Mouse (Mus musculus): Measurements from ENCODE around the gene Pitpnc1. TPM values are rescaled to one million over a fixed set of nuclear protein-coding genes. Genes with fewer than 3 reads are reported as not detected.

Gene Pitpnc1
- total and polyA plus RNA-seq, 2 experiments, result 3.5 to 9.4 TPM

DNA sequence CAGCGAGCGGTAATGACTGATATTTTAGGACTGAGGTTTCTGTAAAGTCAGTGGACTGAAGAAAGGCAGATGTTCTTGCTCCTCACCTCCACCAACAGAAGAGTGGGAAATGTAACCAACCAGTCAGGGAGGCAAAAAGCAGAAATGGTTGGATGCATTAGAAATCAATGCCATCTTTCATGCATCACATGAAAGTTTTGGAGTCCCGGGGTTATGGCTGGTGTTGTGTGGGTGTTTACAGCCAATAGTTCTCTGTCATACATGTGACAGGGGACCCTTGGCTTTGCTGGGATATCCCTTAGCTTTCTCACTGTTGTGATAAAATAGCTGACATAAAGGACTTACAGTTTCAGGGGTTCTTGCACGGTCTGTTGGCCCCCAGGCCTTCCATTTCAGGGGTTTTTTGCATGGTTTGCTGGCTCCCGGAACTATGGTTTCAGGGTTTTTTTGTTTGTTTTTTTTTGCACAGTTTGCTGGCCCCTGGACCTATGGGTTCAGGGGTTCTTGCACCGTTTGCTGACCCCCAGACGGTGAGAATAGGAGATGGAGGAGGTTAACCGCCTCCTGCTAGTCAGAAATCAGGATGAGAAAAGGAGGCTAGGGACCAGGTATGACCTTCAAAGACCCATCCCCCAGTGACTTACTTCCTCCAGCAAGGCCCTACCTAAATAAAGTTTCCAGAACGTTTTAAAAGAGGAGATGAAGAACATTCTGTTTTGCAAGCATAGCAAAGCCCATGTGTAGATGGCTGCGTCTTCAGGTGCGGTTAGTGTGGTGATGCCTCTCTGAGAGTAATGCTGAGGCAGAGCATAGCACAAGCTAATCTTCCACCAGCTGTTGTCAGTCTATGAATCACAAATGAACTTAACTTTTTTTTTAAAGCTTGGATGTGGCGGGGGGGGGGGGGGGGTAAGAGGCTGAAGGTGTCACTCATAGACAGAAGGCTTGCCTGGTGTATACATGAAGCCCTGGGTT, 27.1 kb downstream of the Pitpnc1 start:
- peaks cover 2% of the 10 kb centered on the region; the same call in 1 of the 2 replicates for H3K4me1 ChIP-seq (ENCODE audit: control insufficient read depth, insufficient read depth, low read length)
- WGBS, result 82% methylated on average over 12 of the region's 12 CpGs

DNA sequence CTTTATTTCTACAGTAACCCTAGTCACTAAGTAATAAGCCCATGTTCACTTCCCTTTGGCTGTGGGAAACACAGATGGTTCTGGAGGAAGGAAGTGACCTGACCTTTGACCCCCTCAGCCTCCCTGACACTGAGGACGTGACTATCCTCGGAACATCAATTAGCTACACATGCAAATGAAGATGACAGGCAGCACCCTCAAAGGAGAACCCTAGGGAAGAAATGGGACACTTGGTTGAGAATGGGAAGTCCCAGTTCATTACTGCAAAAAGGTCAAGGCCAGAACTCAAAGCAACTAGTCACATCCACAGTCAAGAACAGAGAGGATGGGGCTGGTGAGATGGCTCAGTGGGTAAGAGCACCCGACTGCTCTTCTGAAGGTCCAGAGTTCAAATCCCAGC, 29.4 kb downstream of the Pitpnc1 start:
- H3K36me3 ChIP-seq (ENCODE audit: control insufficient read depth, insufficient read depth, low read length), result no peaks in the 10 kb centered on the region
- 40% methylated on average over 3 of the region's 3 CpGs for WGBS
- H3K4me3 ChIP-seq (ENCODE audit: insufficient read depth, low read depth, low read length), result no peak overlapping the region
- TF ChIP-seq CTCF (IDR thresholded peaks at IDR 0.05; ENCODE audit: low read depth, low read length) (no peak), POLR2A (IDR thresholded peaks at IDR 0.05; ENCODE audit: extremely low read depth, insufficient read depth, low read length) (no peak)
- H3K27ac ChIP-seq (replicated peaks; ENCODE audit: insufficient read depth, low read depth, low read length), result no peak overlapping the region
- H3K27me3 ChIP-seq (ENCODE audit: control insufficient read depth, insufficient read depth, low read length), result no peaks in the 10 kb centered on the region
- H3K4me1 ChIP-seq (ENCODE audit: control insufficient read depth, insufficient read depth, low read length), result peaks cover 2% of the 10 kb centered on the region; the same call in 1 of the 2 replicates
- peaks cover 47% of the 10 kb centered on the region for H3K79me2 ChIP-seq (ENCODE audit: control insufficient read depth, insufficient read depth, low read length)
- no peak overlapping the region for H3K9ac ChIP-seq (ENCODE audit: low read depth, low read length)
- DNase-seq (ENCODE audit: extremely low read depth, low read depth, low spot score), result no peak

More for the DNA sequence above, 27.1 kb downstream of the Pitpnc1 start:
- TF ChIP-seq POLR2A (IDR thresholded peaks at IDR 0.05; ENCODE audit: extremely low read depth, insufficient read depth, low read length) (no peak), CTCF (IDR thresholded peaks at IDR 0.05; ENCODE audit: low read depth, low read length) (no peak)
- Histone ChIP-seq H3K27me3 (ENCODE audit: control insufficient read depth, insufficient read depth, low read length) (no peaks in the 10 kb centered on the region), H3K79me2 (ENCODE audit: control insufficient read depth, insufficient read depth, low read length) (peaks cover 51% of the 10 kb centered on the region), H3K9ac (ENCODE audit: low read depth, low read length) (no peak overlapping the region), H3K36me3 (ENCODE audit: control insufficient read depth, insufficient read depth, low read length) (no peaks in the 10 kb centered on the region), H3K27ac (replicated peaks; ENCODE audit: insufficient read depth, low read depth, low read length) (no peak overlapping the region), H3K4me3 (ENCODE audit: insufficient read depth, low read depth, low read length) (no peak overlapping the region)
- no peak for DNase-seq (ENCODE audit: extremely low read depth, low read depth, low spot score)

- Histone ChIP-seq H3K36me3 (ENCODE audit: control insufficient read depth, insufficient read depth, low read length) (no peaks in the 10 kb centered on the region), H3K4me1 (ENCODE audit: control insufficient read depth, insufficient read depth, low read length) (peaks cover 2% of the 10 kb centered on the region; the same call in 1 of the 2 replicates), H3K4me3 (ENCODE audit: insufficient read depth, low read depth, low read length) (no peak overlapping the region), H3K79me2 (ENCODE audit: control insufficient read depth, insufficient read depth, low read length) (peaks cover 48% of the 10 kb centered on the region), H3K27me3 (ENCODE audit: control insufficient read depth, insufficient read depth, low read length) (no peaks in the 10 kb centered on the region), H3K27ac (replicated peaks; ENCODE audit: insufficient read depth, low read depth, low read length) (no peak overlapping the region), H3K9ac (ENCODE audit: low read depth, low read length) (no peak overlapping the region)
- 90% methylated on average over 3 of the region's 3 CpGs for WGBS
- DNase-seq (ENCODE audit: extremely low read depth, low read depth, low spot score), result no peak
- TF ChIP-seq CTCF (IDR thresholded peaks at IDR 0.05; ENCODE audit: low read depth, low read length) (no peak), POLR2A (IDR thresholded peaks at IDR 0.05; ENCODE audit: extremely low read depth, insufficient read depth, low read length) (no peak)
Observed at GRCm38 (mm10) chr11:107438140-107438539, 32.4 kb downstream of the Pitpnc1 start.

DNA sequence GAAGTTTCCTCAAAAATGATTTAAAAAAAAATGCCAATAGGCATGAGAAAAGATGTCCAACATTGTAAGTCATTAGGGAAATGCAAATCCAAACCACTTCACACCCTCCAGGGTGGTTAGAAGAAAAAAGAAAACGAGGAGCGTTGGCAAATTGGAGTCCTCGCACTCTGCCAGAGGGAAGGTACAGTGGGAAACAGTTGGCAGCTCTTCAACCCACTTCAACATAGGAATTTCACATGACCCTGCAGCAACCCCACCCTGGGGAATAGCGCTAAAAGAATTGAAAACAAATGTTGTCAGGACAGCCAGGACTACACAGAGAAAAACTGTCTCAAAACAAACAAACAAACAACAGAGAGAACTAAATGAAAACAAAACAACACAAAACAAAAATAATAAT, 32.8 kb downstream of the Pitpnc1 start:
- no peak overlapping the region for H3K27ac ChIP-seq (replicated peaks; ENCODE audit: insufficient read depth, low read depth, low read length)
- DNase-seq (ENCODE audit: extremely low read depth, low read depth, low spot score), result no peak
- peaks cover 2% of the 10 kb centered on the region; the same call in 1 of the 2 replicates for H3K4me1 ChIP-seq (ENCODE audit: control insufficient read depth, insufficient read depth, low read length)
- H3K9ac ChIP-seq (ENCODE audit: low read depth, low read length), result no peak overlapping the region
- H3K79me2 ChIP-seq (ENCODE audit: control insufficient read depth, insufficient read depth, low read length), result peaks cover 48% of the 10 kb centered on the region
- H3K4me3 ChIP-seq (ENCODE audit: insufficient read depth, low read depth, low read length), result no peak overlapping the region
- WGBS, result 88% methylated on average over 4 of the region's 4 CpGs
- H3K36me3 ChIP-seq (ENCODE audit: control insufficient read depth, insufficient read depth, low read length), result no peaks in the 10 kb centered on the region
- TF ChIP-seq CTCF (IDR thresholded peaks at IDR 0.05; ENCODE audit: low read depth, low read length), result no peak
- no peak for TF ChIP-seq POLR2A (IDR thresholded peaks at IDR 0.05; ENCODE audit: extremely low read depth, insufficient read depth, low read length)
- no peaks in the 10 kb centered on the region for H3K27me3 ChIP-seq (ENCODE audit: control insufficient read depth, insufficient read depth, low read length)

GRCm38 (mm10) chr11:107435776-107436449, 34.6 kb downstream of the Pitpnc1 start:
- no peak for DNase-seq (ENCODE audit: extremely low read depth, low read depth, low spot score)
- no peak overlapping the region for H3K27ac ChIP-seq (replicated peaks; ENCODE audit: insufficient read depth, low read depth, low read length)
- WGBS, result 98% methylated on average over 6 of the region's 6 CpGs
- H3K4me1 ChIP-seq (ENCODE audit: control insufficient read depth, insufficient read depth, low read length), result peaks cover 11% of the 10 kb centered on the region
- peaks cover 40% of the 10 kb centered on the region for H3K79me2 ChIP-seq (ENCODE audit: control insufficient read depth, insufficient read depth, low read length)
- no peaks in the 10 kb centered on the region for H3K27me3 ChIP-seq (ENCODE audit: control insufficient read depth, insufficient read depth, low read length)
- H3K9ac ChIP-seq (ENCODE audit: low read depth, low read length), result no peak overlapping the region
- no peaks in the 10 kb centered on the region for H3K36me3 ChIP-seq (ENCODE audit: control insufficient read depth, insufficient read depth, low read length)
- no peak for TF ChIP-seq POLR2A (IDR thresholded peaks at IDR 0.05; ENCODE audit: extremely low read depth, insufficient read depth, low read length)
- TF ChIP-seq CTCF (IDR thresholded peaks at IDR 0.05; ENCODE audit: low read depth, low read length), result no peak
- no peak overlapping the region for H3K4me3 ChIP-seq (ENCODE audit: insufficient read depth, low read depth, low read length)
